Mouse (Mus musculus) hindbrain, embryonic 10.5 days (tissue): ENCODE results near the gene Sv2c. TPM values are rescaled to one million over a fixed set of nuclear protein-coding genes. Genes with fewer than 3 reads are reported as not detected.

Source experiments
- DNase-seq: peaks from one replicate; pipeline ENCODE4 v3.0.0-alpha.2; 2017; ENCODE audit warnings: low spot score
- H3K27ac ChIP-seq: fragments of 300-500 bp; sonication (generic); 2 replicates; pipeline ENCODE4 v1.5.1; 2016; ENCODE audit warnings: mild to moderate bottlenecking, moderate library complexity
- H3K27me3 ChIP-seq: fragments of 300-500 bp; sonication (generic); 2 replicates; pipeline ENCODE4 v1.6.1; 2016; ENCODE audit warnings: mild to moderate bottlenecking; ENCODE audit not compliant: poor library complexity, insufficient read depth, severe bottlenecking
- H3K36me3 ChIP-seq: fragments of 300-500 bp; sonication (generic); 2 replicates; pipeline ENCODE4 v1.6.1; 2016; ENCODE audit warnings: mild to moderate bottlenecking, moderate library complexity
- H3K4me1 ChIP-seq: fragments of 300-500 bp; sonication (generic); replicated peaks from 2 replicates; pipeline ENCODE4 v1.6.1; 2016; ENCODE audit warnings: mild to moderate bottlenecking
- H3K4me3 ChIP-seq: fragments of 300-500 bp; sonication (generic); 2 replicates; pipeline ENCODE4 v1.5.1; 2016; ENCODE audit warnings: mild to moderate bottlenecking, moderate library complexity
- H3K9me3 ChIP-seq: fragments of 300-500 bp; sonication (generic); 2 replicates; pipeline ENCODE4 v1.6.1; 2016; ENCODE audit warnings: mild to moderate bottlenecking, moderate library complexity
- WGBS: fragments of 180-500 bp; shearing (Covaris S2); methylation state at CpG from one replicate; pipeline ENCODE4 v1.1.7; 2016; 5-methylcytosine and 5-hydroxymethylcytosine counted together
- polyA plus RNA-seq: library from polyadenylated mRNA; unstranded; fragments of >200 nt; fragmentation: Nextera tagmentation; extraction: Ambion mirVana; gene quantifications from 2 replicates; pipeline ENCODE4 v1.2.1, GENCODE M21; 2016

Gene Sv2c
- polyA plus RNA-seq, 1 experiment from 2014 or later = 2.4 TPM

DNA sequence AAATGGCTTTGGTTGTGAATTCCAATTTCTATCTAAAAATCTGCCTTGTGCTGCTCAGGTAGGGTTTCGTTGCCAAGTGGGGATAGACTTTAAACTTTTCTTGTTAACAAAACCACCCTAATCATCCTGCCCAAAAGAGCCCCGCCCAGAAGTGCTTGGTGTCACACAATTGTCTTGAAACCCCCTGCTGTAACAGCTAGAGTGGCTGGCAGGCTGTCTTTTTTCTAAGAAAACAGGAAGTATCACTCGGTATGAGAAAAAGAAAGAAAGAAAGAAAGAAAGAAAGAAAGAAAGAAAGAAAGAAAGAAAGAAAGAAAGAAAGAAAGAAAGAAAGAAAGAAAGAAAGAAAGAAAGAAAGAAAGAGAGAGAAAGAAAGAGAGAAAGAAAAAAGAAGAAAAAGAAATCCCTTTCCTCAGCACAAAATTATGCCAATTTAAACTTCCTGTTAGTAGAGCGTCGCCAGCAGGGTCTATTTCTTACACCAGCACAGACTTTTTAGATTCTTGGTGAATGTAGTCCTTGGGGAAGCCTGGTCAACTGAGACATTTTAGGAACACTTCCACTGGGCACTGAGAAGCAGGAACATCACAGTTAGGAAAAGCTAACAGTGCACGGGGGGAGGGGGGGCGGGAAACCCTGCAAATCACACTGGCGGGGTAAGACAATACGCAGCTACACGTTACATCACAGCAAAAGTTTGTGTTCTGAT, 171.7 kb downstream of the Sv2c start:
- 7% methylated on average over 10 of the region's 10 CpGs for WGBS
- no peaks in the 10 kb centered on the region for H3K9me3 ChIP-seq
- peak overlapping the region; percentile 50 for H3K4me3 ChIP-seq
- H3K4me1 ChIP-seq = peaks cover 52% of the 10 kb centered on the region
- peaks cover 15% of the 10 kb centered on the region for H3K27me3 ChIP-seq
- no peak for DNase-seq
- H3K27ac ChIP-seq = peak overlapping the region; percentile 81
- H3K36me3 ChIP-seq = no peaks in the 10 kb centered on the region

- H3K27ac ChIP-seq = peak overlapping the region; percentile 80
- H3K27me3 ChIP-seq = peaks cover 15% of the 10 kb centered on the region
- under 1% methylated on average over 14 of the region's 14 CpGs for WGBS
- peak; percentile 75 for DNase-seq
- H3K4me1 ChIP-seq = peaks cover 44% of the 10 kb centered on the region
- H3K36me3 ChIP-seq = no peaks in the 10 kb centered on the region
- H3K4me3 ChIP-seq = peak overlapping the region; percentile 36
- H3K9me3 ChIP-seq = no peaks in the 10 kb centered on the region
Observed at GRCm38 (mm10) chr13:95959651-95960476, 172.5 kb downstream of the Sv2c start.

- no peak overlapping the region for H3K4me3 ChIP-seq
- no peaks in the 10 kb centered on the region for H3K36me3 ChIP-seq
- peaks cover 41% of the 10 kb centered on the region for H3K4me1 ChIP-seq
- no peak for DNase-seq
- 0 out of 2 replicates have a peak overlapping the region, but pooled peaks have one; percentile 5 for H3K27ac ChIP-seq
- H3K27me3 ChIP-seq = peaks cover 6% of the 10 kb centered on the region
- 84% methylated on average over 10 of the region's 10 CpGs for WGBS
- no peaks in the 10 kb centered on the region for H3K9me3 ChIP-seq
Observed at GRCm38 (mm10) chr13:95957134-95957533, 175.2 kb downstream of the Sv2c start.

DNA sequence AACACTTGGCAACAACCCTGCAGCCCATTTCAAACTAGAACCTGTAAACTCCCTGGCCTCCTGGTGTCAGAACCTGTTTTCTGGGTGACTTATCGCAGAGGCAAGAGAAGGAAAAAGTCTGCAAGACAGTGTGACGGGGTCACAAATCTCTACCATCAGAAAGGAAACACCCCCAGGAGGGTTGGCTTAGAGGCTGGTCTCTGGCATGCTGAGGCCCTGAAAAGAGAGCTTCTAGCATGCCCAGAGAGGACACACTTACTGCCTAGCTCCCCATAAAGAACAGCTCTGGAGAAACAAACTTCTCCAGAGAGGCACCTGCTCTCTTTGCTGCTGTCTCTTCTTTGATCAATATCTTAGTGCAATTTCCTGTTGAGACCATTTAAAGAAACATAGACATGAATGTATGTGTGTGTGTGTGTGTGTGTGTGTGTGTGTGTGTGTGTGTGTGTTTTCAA, 176.0 kb downstream of the Sv2c start:
- no peak overlapping the region for H3K4me3 ChIP-seq
- no peak for DNase-seq
- H3K4me1 ChIP-seq = peaks cover 33% of the 10 kb centered on the region
- H3K36me3 ChIP-seq = no peaks in the 10 kb centered on the region
- no peaks in the 10 kb centered on the region for H3K9me3 ChIP-seq
- H3K27me3 ChIP-seq = peaks cover 4% of the 10 kb centered on the region; the same call in 1 of the 2 replicates
- no peak overlapping the region for H3K27ac ChIP-seq
- 85% methylated on average over 2 of the region's 2 CpGs for WGBS

DNA sequence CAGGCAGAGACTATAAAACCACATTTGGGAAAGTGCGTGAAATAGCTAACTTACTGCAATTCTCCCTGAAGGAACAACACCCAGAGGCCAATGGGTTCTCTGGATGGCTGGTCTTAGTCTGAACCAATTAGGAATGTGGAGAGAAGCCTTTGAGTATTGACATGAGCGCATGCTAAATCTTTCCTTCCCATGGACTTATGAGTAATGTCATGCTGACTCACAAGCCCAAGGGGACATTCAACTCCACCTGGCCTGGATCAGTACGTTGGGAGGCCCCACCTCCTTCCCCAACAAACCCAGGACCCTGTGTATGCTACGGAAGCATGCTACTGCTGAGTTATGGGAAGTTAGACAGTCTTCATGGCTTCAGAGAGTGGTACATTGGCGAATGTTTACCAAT, 177.2 kb downstream of the Sv2c start:
- Histone ChIP-seq H3K36me3 (no peaks in the 10 kb centered on the region), H3K27ac (no peak overlapping the region)
- WGBS = 83% methylated on average over 5 of the region's 5 CpGs

GRCm38 (mm10) chr13:95953636-95954035, 178.7 kb downstream of the Sv2c start:
- Histone ChIP-seq H3K4me1 (peaks cover 17% of the 10 kb centered on the region), H3K27ac (no peak overlapping the region), H3K36me3 (no peaks in the 10 kb centered on the region), H3K9me3 (no peaks in the 10 kb centered on the region), H3K4me3 (no peak overlapping the region), H3K27me3 (peaks cover under 1% of the 10 kb centered on the region; the same call in 1 of the 2 replicates)
- no peak for DNase-seq
- WGBS = 63% methylated on average over 4 of the region's 4 CpGs

More for the DNA sequence above, 177.2 kb downstream of the Sv2c start:
- H3K4me1 ChIP-seq = peaks cover 30% of the 10 kb centered on the region
- H3K4me3 ChIP-seq = no peak overlapping the region
- no peaks in the 10 kb centered on the region for H3K9me3 ChIP-seq
- H3K27me3 ChIP-seq = peaks cover 4% of the 10 kb centered on the region; the same call in 1 of the 2 replicates
- no peak for DNase-seq

DNA sequence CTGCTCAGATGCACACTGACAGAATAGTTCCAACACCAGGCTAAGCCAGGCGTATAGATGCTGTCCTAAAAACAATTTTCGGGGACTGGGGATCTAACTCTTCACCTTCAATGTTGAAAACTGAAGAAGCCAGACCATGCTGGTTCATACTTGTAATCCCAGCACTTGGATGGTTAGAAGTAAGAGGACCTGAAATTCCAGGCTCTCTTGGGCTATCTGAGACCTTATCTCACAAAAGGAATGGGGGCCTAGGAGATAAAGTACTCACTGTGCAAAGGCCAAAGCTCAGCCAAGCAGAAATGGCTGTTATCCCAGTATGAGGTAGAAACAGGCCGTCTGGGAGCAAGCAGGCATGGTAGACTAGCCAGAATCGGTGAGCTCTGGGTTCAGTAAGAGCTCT, 180.1 kb downstream of the Sv2c start:
- Histone ChIP-seq H3K4me3 (no peak overlapping the region), H3K36me3 (no peaks in the 10 kb centered on the region), H3K27ac (no peak overlapping the region), H3K9me3 (no peaks in the 10 kb centered on the region), H3K27me3 (no peaks in the 10 kb centered on the region), H3K4me1 (peaks cover 17% of the 10 kb centered on the region)
- DNase-seq = no peak
- 87% methylated on average over 4 of the region's 4 CpGs for WGBS

- DNase-seq = peak; percentile 28
- no peak overlapping the region for H3K4me3 ChIP-seq
- no peaks in the 10 kb centered on the region for H3K36me3 ChIP-seq
- H3K27ac ChIP-seq = 0 out of 2 replicates have a peak overlapping the region, but pooled peaks have one; percentile 9
- peaks cover 17% of the 10 kb centered on the region for H3K4me1 ChIP-seq
- 66% methylated on average over 7 of the region's 7 CpGs for WGBS
- H3K27me3 ChIP-seq = no peaks in the 10 kb centered on the region
- no peaks in the 10 kb centered on the region for H3K9me3 ChIP-seq
Observed at GRCm38 (mm10) chr13:95951098-95951894, 181.1 kb downstream of the Sv2c start.

GRCm38 (mm10) chr13:95950434-95951091, 181.8 kb downstream of the Sv2c start:
- no peaks in the 10 kb centered on the region for H3K9me3 ChIP-seq
- no peaks in the 10 kb centered on the region for H3K36me3 ChIP-seq
- no peaks in the 10 kb centered on the region for H3K27me3 ChIP-seq
- no peak overlapping the region for H3K4me3 ChIP-seq
- WGBS = 84% methylated on average over 11 of the region's 11 CpGs
- peaks cover 17% of the 10 kb centered on the region for H3K4me1 ChIP-seq
- DNase-seq = no peak
- no peak overlapping the region for H3K27ac ChIP-seq

DNA sequence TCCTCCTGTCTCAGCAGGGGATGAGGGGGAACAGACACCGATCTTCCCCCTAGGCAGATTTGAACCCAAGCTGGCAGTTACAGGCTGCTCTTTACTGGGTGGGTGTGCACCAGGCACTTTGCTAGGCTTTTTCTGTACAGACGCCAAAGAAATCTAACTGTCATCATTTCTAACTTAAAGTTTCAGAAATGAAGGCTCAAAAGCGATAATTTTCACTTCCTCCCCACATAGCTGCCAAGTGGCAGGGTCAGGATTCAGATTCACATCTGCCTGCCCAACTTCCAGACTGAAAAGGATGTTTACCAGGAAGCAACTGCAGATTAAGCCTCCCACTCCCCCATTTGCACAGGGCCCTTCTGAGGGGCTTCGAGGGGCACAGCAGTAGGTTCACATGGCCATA, 183.0 kb downstream of the Sv2c start:
- Histone ChIP-seq H3K4me3 (no peak overlapping the region), H3K27ac (no peak overlapping the region), H3K27me3 (no peaks in the 10 kb centered on the region), H3K4me1 (peaks cover 17% of the 10 kb centered on the region), H3K36me3 (no peaks in the 10 kb centered on the region), H3K9me3 (no peaks in the 10 kb centered on the region)
- 82% methylated on average over 4 of the region's 4 CpGs for WGBS
- no peak for DNase-seq

GRCm38 (mm10) chr13:95948821-95949220, 183.6 kb downstream of the Sv2c start:
- WGBS = 88% methylated on average over 4 of the region's 4 CpGs
- Histone ChIP-seq H3K4me1 (peaks cover 14% of the 10 kb centered on the region), H3K27ac (no peak overlapping the region), H3K9me3 (no peaks in the 10 kb centered on the region), H3K27me3 (no peaks in the 10 kb centered on the region), H3K4me3 (no peak overlapping the region), H3K36me3 (no peaks in the 10 kb centered on the region)
- no peak for DNase-seq

DNA sequence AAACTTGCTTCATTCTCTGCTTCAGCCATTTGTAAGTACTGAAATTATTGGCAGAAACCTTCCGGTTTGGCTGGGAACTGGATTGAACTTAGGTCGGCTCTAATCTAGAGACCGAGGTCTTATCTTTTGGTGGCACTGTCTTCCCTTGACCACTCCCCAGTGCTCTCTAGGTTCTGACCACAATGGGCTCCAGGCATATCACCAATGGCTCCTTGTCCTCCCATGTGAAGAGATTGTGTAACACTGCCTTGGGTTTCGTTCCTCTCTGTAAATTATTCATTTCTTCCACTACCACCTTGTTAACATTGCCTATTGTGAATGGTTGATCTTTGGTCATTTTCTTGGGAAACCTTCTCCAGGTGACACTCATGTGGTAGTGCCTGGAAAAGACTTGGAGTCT, 184.0 kb downstream of the Sv2c start:
- H3K4me3 ChIP-seq = no peak overlapping the region
- no peaks in the 10 kb centered on the region for H3K36me3 ChIP-seq
- H3K4me1 ChIP-seq = peaks cover 14% of the 10 kb centered on the region
- no peak overlapping the region for H3K27ac ChIP-seq
- DNase-seq = no peak
- WGBS = 96% methylated on average over 4 of the region's 4 CpGs
- H3K9me3 ChIP-seq = no peaks in the 10 kb centered on the region
- H3K27me3 ChIP-seq = no peaks in the 10 kb centered on the region
